Mouse (Mus musculus) kidney, embryonic 15.5 days (tissue): ENCODE measurements around the gene Art4. TPM values are rescaled to one million over a fixed set of nuclear protein-coding genes. Genes with fewer than 3 reads are reported as not detected.

ENCODE experiments used
- ATAC-seq: fragments of 200-750 bp; cut with Nextera tagmentation; replicated peaks from 2 replicates; pipeline ENCODE4 v1.8.0; 2017; ENCODE audit warnings: moderate TSS enrichment; ENCODE audit not compliant: low FRiP score
- H3K27ac ChIP-seq: fragments of 300-500 bp; sonication (generic); 2 replicates; pipeline ENCODE4 v1.5.1; 2015; ENCODE audit warnings: mild to moderate bottlenecking, inconsistent platforms
- H3K27me3 ChIP-seq: fragments of 300-500 bp; sonication (generic); 2 replicates; pipeline ENCODE4 v1.6.1; 2015; ENCODE audit warnings: inconsistent platforms
- H3K36me3 ChIP-seq: fragments of 300-500 bp; sonication (generic); 2 replicates; pipeline ENCODE4 v1.6.1; 2015; ENCODE audit warnings: inconsistent platforms
- H3K4me1 ChIP-seq: fragments of 300-500 bp; sonication (generic); 2 replicates; pipeline ENCODE4 v1.6.1; 2015; ENCODE audit warnings: inconsistent platforms
- H3K4me2 ChIP-seq: fragments of 300-500 bp; sonication (generic); 2 replicates; pipeline ENCODE4 v1.6.1; 2015; ENCODE audit warnings: moderate library complexity, mild to moderate bottlenecking, inconsistent platforms
- H3K4me3 ChIP-seq: fragments of 300-500 bp; sonication (generic); replicated peaks from 2 replicates; pipeline ENCODE4 v1.5.1; 2015; ENCODE audit warnings: mild to moderate bottlenecking, inconsistent platforms
- H3K9ac ChIP-seq: fragments of 300-500 bp; sonication (generic); 2 replicates; pipeline ENCODE4 v1.6.1; 2015; ENCODE audit warnings: mild to moderate bottlenecking, inconsistent platforms
- H3K9me3 ChIP-seq: fragments of 300-500 bp; sonication (generic); replicated peaks from 2 replicates; pipeline ENCODE4 v1.6.1; 2016; ENCODE audit warnings: inconsistent platforms
- WGBS: fragments of 180-500 bp; shearing (Covaris S2); methylation state at CpG from one replicate; pipeline ENCODE4 v1.1.7; 2015; ENCODE audit warnings: mixed read lengths; 5-methylcytosine and 5-hydroxymethylcytosine counted together
- polyA plus RNA-seq: library from polyadenylated mRNA; unstranded; fragments of >200 nt; fragmentation: Nextera tagmentation; extraction: Ambion mirVana; gene quantifications from 2 replicates; pipeline ENCODE4 v1.2.1, GENCODE M21; 2015

Art4 gene
- polyA plus RNA-seq, 1 experiment from 2014 or later, result 5.9 TPM

- Histone ChIP-seq H3K9ac (no peak overlapping the region), H3K36me3 (no peaks in the 10 kb centered on the region), H3K27ac (no peak overlapping the region), H3K9me3 (no peaks in the 10 kb centered on the region), H3K4me1 (0 out of 2 replicates have a peak, but pooled peaks cover 9% of the 10 kb centered on the region), H3K4me3 (no peak overlapping the region), H3K4me2 (no peak overlapping the region), H3K27me3 (no peaks in the 10 kb centered on the region)
- ATAC-seq, result no peak
- 92% methylated on average over 5 of the region's 5 CpGs for WGBS
These were observed 7.8 kb upstream of the Art4 start for GRCm38 (mm10) chr6:136865360-136865759.

DNA sequence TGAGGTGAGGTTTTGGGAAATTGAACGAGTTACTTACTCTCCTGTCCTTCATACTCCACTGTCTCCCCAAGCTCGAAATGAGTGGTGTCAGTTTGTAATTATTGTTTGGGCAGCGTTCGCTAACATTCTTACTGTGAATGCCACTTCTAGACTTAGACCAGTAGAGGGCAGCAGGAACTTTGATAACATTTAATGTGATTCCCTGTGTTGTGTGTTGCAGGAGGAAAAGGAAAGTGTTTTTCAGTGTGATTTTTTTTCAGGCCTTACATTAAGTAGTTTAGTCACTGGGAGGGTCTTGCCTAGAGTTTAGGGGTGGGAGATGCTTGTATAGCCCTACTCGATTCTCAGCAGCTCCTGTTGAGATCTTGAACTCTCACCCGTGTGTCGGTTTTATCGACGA, 3.5 kb upstream of the Art4 start:
- Histone ChIP-seq H3K27me3 (no peaks in the 10 kb centered on the region), H3K4me1 (peaks cover 31% of the 10 kb centered on the region), H3K4me3 (no peak overlapping the region), H3K9me3 (no peaks in the 10 kb centered on the region), H3K9ac (no peak overlapping the region), H3K27ac (no peak overlapping the region), H3K36me3 (no peaks in the 10 kb centered on the region), H3K4me2 (no peak overlapping the region)
- 43% methylated on average over 9 of the region's 9 CpGs for WGBS
- no peak for ATAC-seq

GRCm38 (mm10) chr6:136858420-136858819, 887 bp upstream of the Art4 start:
- WGBS, result 60% methylated on average over 8 of the region's 8 CpGs
- peak overlapping the region; percentile 92 for H3K27ac ChIP-seq
- ATAC-seq, result no peak

DNA sequence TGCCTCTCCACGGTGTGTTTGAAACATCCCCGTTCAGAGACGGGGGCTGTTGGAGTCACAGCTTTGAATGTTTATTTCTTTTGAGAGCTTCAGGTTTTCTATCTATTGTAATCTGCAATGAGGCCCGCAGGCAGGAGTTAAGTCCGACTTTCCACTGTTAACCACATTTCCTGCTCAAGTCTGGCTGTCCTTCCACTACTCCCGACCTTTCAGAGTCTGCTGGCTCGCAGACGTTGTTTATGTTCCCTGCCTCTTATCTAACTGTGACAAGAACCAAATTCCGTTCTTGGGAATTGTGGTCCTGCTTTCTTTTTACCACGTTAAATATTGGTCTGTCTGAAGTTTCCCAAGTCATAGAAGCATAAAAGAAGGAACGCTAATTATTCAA, 334 bp upstream of the Art4 start:
- WGBS, result 29% methylated on average over 11 of the region's 11 CpGs
- ATAC-seq, result peak; percentile 52; the same call in 1 of the 2 replicates
- Histone ChIP-seq H3K4me1 (peaks cover 44% of the 10 kb centered on the region), H3K27me3 (no peaks in the 10 kb centered on the region), H3K36me3 (no peaks in the 10 kb centered on the region), H3K9ac (no peak overlapping the region), H3K4me2 (peak overlapping the region; percentile 29; the same call in 1 of the 2 replicates), H3K27ac (peak overlapping the region; percentile 92), H3K9me3 (no peaks in the 10 kb centered on the region), H3K4me3 (no peak overlapping the region; the same call in 1 of the 2 replicates)

More at GRCm38 (mm10) chr6:136858420-136858819, 887 bp upstream of the Art4 start:
- H3K4me1 ChIP-seq, result peaks cover 42% of the 10 kb centered on the region
- no peak overlapping the region for H3K9ac ChIP-seq
- no peaks in the 10 kb centered on the region for H3K27me3 ChIP-seq
- H3K36me3 ChIP-seq, result no peaks in the 10 kb centered on the region
- no peaks in the 10 kb centered on the region for H3K9me3 ChIP-seq
- no peak overlapping the region for H3K4me3 ChIP-seq
- no peak overlapping the region for H3K4me2 ChIP-seq

GRCm38 (mm10) chr6:136856071-136856636, 1.4 kb downstream of the Art4 start:
- Histone ChIP-seq H3K4me1 (peaks cover 51% of the 10 kb centered on the region), H3K27me3 (no peaks in the 10 kb centered on the region), H3K27ac (peak overlapping the region; percentile 61), H3K9me3 (no peaks in the 10 kb centered on the region), H3K9ac (no peak overlapping the region), H3K4me2 (peak overlapping the region; percentile 29), H3K4me3 (peak overlapping the region; percentile 18; the same call in 1 of the 2 replicates), H3K36me3 (no peaks in the 10 kb centered on the region)
- 49% methylated on average over 14 of the region's 14 CpGs for WGBS
- no peak for ATAC-seq

GRCm38 (mm10) chr6:136855183-136855582, 2.4 kb downstream of the Art4 start:
- peaks cover 51% of the 10 kb centered on the region for H3K4me1 ChIP-seq
- H3K27ac ChIP-seq, result no peak overlapping the region
- H3K36me3 ChIP-seq, result no peaks in the 10 kb centered on the region
- no peaks in the 10 kb centered on the region for H3K9me3 ChIP-seq
- no peak overlapping the region for H3K9ac ChIP-seq
- ATAC-seq, result no peak
- H3K4me2 ChIP-seq, result no peak overlapping the region
- no peak overlapping the region for H3K4me3 ChIP-seq
- no peaks in the 10 kb centered on the region for H3K27me3 ChIP-seq
- whole genome bisulfite sequencing, result 68% methylated on average over 2 of the region's 2 CpGs

DNA sequence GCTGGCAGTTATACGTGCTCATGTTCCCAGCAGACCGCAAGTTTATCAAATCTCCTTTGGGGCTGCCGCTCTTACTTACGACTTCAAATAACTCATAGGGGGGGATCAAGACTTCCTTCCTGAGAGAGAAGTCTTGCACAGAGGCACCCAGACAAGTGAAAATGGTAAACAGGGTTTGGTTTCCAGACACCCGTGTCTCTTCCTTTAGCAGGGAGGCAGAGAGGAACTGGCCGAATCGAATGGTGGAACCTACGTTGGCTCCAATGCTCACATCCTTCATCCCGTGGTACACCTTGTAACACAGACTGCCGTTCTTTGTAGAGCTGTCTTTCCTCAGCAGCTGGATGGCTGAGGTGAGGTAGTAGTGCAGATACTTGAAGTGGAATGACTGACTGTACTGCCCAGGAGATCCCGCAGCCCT, 3.2 kb downstream of the Art4 start:
- H3K4me2 ChIP-seq, result no peak overlapping the region
- H3K27me3 ChIP-seq, result no peaks in the 10 kb centered on the region
- no peak for ATAC-seq
- H3K36me3 ChIP-seq, result no peaks in the 10 kb centered on the region
- H3K9ac ChIP-seq, result no peak overlapping the region
- H3K27ac ChIP-seq, result 0 out of 2 replicates have a peak overlapping the region, but pooled peaks have one; percentile 6
- H3K4me3 ChIP-seq, result no peak overlapping the region
- H3K4me1 ChIP-seq, result peaks cover 48% of the 10 kb centered on the region
- WGBS, result 76% methylated on average over 11 of the region's 11 CpGs
- no peaks in the 10 kb centered on the region for H3K9me3 ChIP-seq

- Histone ChIP-seq H3K4me1 (peaks cover 37% of the 10 kb centered on the region), H3K9ac (no peak overlapping the region), H3K4me3 (no peak overlapping the region), H3K4me2 (no peak overlapping the region), H3K36me3 (no peaks in the 10 kb centered on the region), H3K27ac (peak overlapping the region; percentile 81), H3K27me3 (no peaks in the 10 kb centered on the region), H3K9me3 (no peaks in the 10 kb centered on the region)
- 38% methylated on average over 3 of the region's 3 CpGs for WGBS
- ATAC-seq, result no peak
These were observed 4.8 kb downstream of the Art4 start for GRCm38 (mm10) chr6:136852762-136853161.

- ATAC-seq, result no peak; the same call in 1 of the 2 replicates
These were observed 5.2 kb downstream of the Art4 start for GRCm38 (mm10) chr6:136852348-136852747.

DNA sequence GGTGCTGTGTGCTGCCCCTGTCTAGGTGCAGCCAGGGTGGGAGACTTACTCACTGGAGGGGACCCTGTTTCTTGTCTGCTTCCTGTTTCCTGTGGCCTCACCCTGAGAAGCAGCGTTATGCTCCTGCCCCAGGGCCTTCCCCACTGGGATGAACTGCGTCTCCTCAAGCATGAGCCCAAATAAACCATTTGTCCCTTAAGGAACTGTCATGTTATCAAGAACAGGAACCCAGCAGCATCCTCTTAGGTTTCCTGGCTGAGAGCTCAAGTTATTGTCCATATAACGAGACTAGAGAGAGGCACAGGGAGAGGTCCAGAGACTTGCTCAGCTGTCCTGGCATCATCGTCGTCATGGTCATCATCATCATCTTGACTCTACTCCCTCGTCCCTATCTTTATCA, 7.3 kb downstream of the Art4 start:
- 74% methylated on average over 6 of the region's 6 CpGs for WGBS
- no peak for ATAC-seq
- H3K27ac ChIP-seq, result peak overlapping the region; percentile 45; the same call in 1 of the 2 replicates

More at GRCm38 (mm10) chr6:136852348-136852747, 5.2 kb downstream of the Art4 start:
- H3K36me3 ChIP-seq, result no peaks in the 10 kb centered on the region
- H3K9ac ChIP-seq, result no peak overlapping the region
- WGBS, result 74% methylated on average over 4 of the region's 4 CpGs
- H3K4me1 ChIP-seq, result peaks cover 33% of the 10 kb centered on the region
- no peak overlapping the region for H3K4me2 ChIP-seq
- H3K9me3 ChIP-seq, result no peaks in the 10 kb centered on the region
- peak overlapping the region; percentile 81 for H3K27ac ChIP-seq
- no peaks in the 10 kb centered on the region for H3K27me3 ChIP-seq
- no peak overlapping the region for H3K4me3 ChIP-seq

GRCm38 (mm10) chr6:136848971-136849370, 8.6 kb downstream of the Art4 start:
- no peaks in the 10 kb centered on the region for H3K9me3 ChIP-seq
- no peaks in the 10 kb centered on the region for H3K36me3 ChIP-seq
- no peak overlapping the region for H3K27ac ChIP-seq
- H3K9ac ChIP-seq, result no peak overlapping the region
- 89% methylated on average over 5 of the region's 5 CpGs for WGBS
- H3K27me3 ChIP-seq, result no peaks in the 10 kb centered on the region
- no peak overlapping the region for H3K4me2 ChIP-seq
- ATAC-seq, result no peak
- H3K4me1 ChIP-seq, result peaks cover 9% of the 10 kb centered on the region
- no peak overlapping the region for H3K4me3 ChIP-seq

More for the DNA sequence above, 7.3 kb downstream of the Art4 start:
- Histone ChIP-seq H3K9ac (no peak overlapping the region), H3K4me2 (no peak overlapping the region), H3K4me1 (peaks cover 14% of the 10 kb centered on the region), H3K9me3 (no peaks in the 10 kb centered on the region), H3K36me3 (no peaks in the 10 kb centered on the region), H3K4me3 (no peak overlapping the region), H3K27me3 (no peaks in the 10 kb centered on the region)

GRCm38 (mm10) chr6:136848399-136848798, 9.1 kb downstream of the Art4 start:
- peaks cover 9% of the 10 kb centered on the region for H3K4me1 ChIP-seq
- H3K4me2 ChIP-seq, result no peak overlapping the region
- no peak overlapping the region for H3K9ac ChIP-seq
- no peaks in the 10 kb centered on the region for H3K27me3 ChIP-seq
- H3K4me3 ChIP-seq, result no peak overlapping the region
- H3K27ac ChIP-seq, result no peak overlapping the region
- WGBS, result 87% methylated on average over 8 of the region's 8 CpGs
- H3K9me3 ChIP-seq, result no peaks in the 10 kb centered on the region
- no peak for ATAC-seq
- no peaks in the 10 kb centered on the region for H3K36me3 ChIP-seq

GRCm38 (mm10) chr6:136847790-136848189, 9.7 kb downstream of the Art4 start:
- H3K9me3 ChIP-seq, result no peaks in the 10 kb centered on the region
- H3K27me3 ChIP-seq, result no peaks in the 10 kb centered on the region
- H3K9ac ChIP-seq, result no peak overlapping the region
- no peak overlapping the region for H3K27ac ChIP-seq
- no peaks in the 10 kb centered on the region for H3K36me3 ChIP-seq
- no peak overlapping the region for H3K4me2 ChIP-seq
- peak; percentile 56 for ATAC-seq
- peaks cover 7% of the 10 kb centered on the region for H3K4me1 ChIP-seq
- no peak overlapping the region for H3K4me3 ChIP-seq
- 25% methylated on average over 2 of the region's 2 CpGs for WGBS
